Comparison of ENCODE assay signal across 8 mouse cellular contexts in the genomic region with DNA sequence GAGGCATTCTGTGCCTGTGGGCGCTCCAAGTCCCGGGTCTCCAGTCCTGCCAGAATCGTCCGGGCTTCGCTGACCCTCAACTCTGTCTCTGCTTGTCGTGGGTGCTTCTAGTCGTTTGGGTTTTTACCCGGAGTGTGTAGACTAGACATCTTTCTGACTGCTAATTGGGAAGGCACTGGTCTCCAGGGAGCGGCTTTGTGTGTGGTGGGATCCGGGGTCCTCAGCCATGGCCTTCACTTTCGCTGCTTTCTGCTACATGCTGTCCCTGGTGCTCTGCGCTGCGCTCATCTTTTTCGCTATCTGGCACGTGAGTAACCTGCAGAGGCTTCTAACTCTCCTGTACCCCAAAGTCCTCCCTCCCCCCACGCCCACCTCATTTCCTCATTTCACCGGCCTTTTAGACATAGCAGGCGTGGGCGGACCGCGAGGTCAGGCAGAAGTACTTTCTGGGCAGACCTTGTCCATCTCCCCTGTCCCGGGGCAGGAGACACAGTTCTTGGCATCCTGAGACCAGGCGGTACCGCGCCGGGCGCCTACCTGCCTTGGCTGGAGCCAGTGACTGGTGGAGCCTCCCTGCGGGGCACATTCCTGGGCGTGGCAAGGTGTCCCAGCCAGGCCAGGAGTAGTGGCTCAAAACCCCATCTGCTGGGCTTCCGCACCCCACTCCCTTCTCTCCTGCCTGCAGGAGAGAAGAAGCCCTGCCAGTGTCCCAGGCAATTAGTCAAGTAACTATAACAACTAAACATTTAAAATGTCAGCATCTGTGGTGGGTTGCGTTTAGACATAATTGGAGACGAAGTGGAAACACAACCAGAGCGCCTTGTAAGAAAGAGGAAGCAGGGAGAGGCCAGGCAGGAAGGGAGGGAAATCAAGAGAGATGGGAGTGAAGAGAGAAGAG. TPM values are rescaled to one million over a fixed set of nuclear protein-coding genes. Genes with fewer than 3 reads are reported as not detected.
A peak's percentile ranks its signal among the peaks of the same experiment; 100 is the strongest.
DNase-seq lines count a peak whose midpoint lies in the region; ATAC-seq lines count a peak whose summit lies in the region.

No protein-coding gene starts in this region.

- peak; percentile 36 to 37 for DNase-seq in cerebellum, postnatal 10 days
- DNase-seq in cerebellum, adult 18-20 months: no peak
- DNase-seq in ovary, adult 18-20 months (ENCODE audit: low spot score): peak; percentile 3
- DNase-seq in ovary, postnatal 14 days (ENCODE audit: low spot score): no peak
- no peak for DNase-seq in spleen, postnatal 14 days (ENCODE audit: low spot score in 2 of 2)

- H3K27ac ChIP-seq in lung, embryonic 16.5 days (ENCODE audit: low read length): no peak overlapping the region
- no peak overlapping the region for H3K27ac ChIP-seq in stomach, embryonic 16.5 days (ENCODE audit: low read length)

- peak; percentile 47 to 54; a peak in 3 of 4 replicates for ATAC-seq in hematopoietic stem cell, adult 5-6 weeks (replicated peaks in 1 of 2; ENCODE audit: insufficient read depth in 1 of 2, low FRiP score in 2 of 2, low TSS enrichment in 1 of 2, low read depth in 1 of 2, poor library complexity in 2 of 2, severe bottlenecking in 2 of 2)
- ATAC-seq in lung, embryonic 16.5 days (ENCODE audit: low read depth): peak; percentile 60
- no peak for ATAC-seq in stomach, embryonic 16.5 days (ENCODE audit: insufficient read depth, low FRiP score)

- H3K27me3 ChIP-seq in lung, embryonic 16.5 days (ENCODE audit: control insufficient read depth, insufficient read depth, low read depth, low read length): peaks cover 39% of the 10 kb centered on the region
- H3K27me3 ChIP-seq in stomach, embryonic 16.5 days (ENCODE audit: control insufficient read depth, insufficient read depth, low read length): peaks cover 27% of the 10 kb centered on the region

- H3K9ac ChIP-seq in lung, embryonic 16.5 days (ENCODE audit: low read length): peak overlapping the region; percentile 69
- H3K9ac ChIP-seq in stomach, embryonic 16.5 days (ENCODE audit: low read length): peak overlapping the region; percentile 71; the same call in 1 of the 2 replicates

- peak overlapping the region; percentile 100 for H3K4me2 ChIP-seq in lung, embryonic 16.5 days (ENCODE audit: low read depth, low read length)
- peak overlapping the region; percentile 99 for H3K4me2 ChIP-seq in stomach, embryonic 16.5 days (ENCODE audit: low read depth, low read length)

- H3K9me3 ChIP-seq in lung, embryonic 16.5 days (ENCODE audit: control insufficient read depth, low read length): no peaks in the 10 kb centered on the region
- H3K9me3 ChIP-seq in stomach, embryonic 16.5 days (replicated peaks; ENCODE audit: control insufficient read depth, low read length): no peaks in the 10 kb centered on the region

- H3K4me3 ChIP-seq in lung, embryonic 16.5 days (ENCODE audit: low read length): peak overlapping the region; percentile 62
- peak overlapping the region; percentile 56 for H3K4me3 ChIP-seq in stomach, embryonic 16.5 days (replicated peaks; ENCODE audit: low read length)

- H3K4me1 ChIP-seq in lung, embryonic 16.5 days (replicated peaks; ENCODE audit: control insufficient read depth, insufficient read depth, low read length): peaks cover 8% of the 10 kb centered on the region
- H3K4me1 ChIP-seq in stomach, embryonic 16.5 days (ENCODE audit: control insufficient read depth, insufficient read depth, low read length): peaks cover 15% of the 10 kb centered on the region; the same call in 1 of the 2 replicates

- 2% methylated on average over 33 of the region's 33 CpGs for WGBS in lung, embryonic 16.5 days
- WGBS in stomach, embryonic 16.5 days: 2% methylated on average over 33 of the region's 33 CpGs

- no peaks in the 10 kb centered on the region for H3K36me3 ChIP-seq in lung, embryonic 16.5 days (ENCODE audit: control insufficient read depth, insufficient read depth, low read length)
- no peaks in the 10 kb centered on the region for H3K36me3 ChIP-seq in stomach, embryonic 16.5 days (ENCODE audit: control insufficient read depth, insufficient read depth, low read length)

RNA-seq across cellular contexts. Expression of a gene that starts 1.0 kb away (rescaled TPM):
- not detected in 2 replicates for total RNA-seq in hematopoietic stem cell, adult 5-6 weeks (2017)
- polyA plus RNA-seq in lung, embryonic 16.5 days (2015; fragmentation: Nextera tagmentation; extraction: Ambion mirVana): 0.08 TPM in 1 of 2 replicates, not detected in the other
- 0.17 and 0.44 TPM in 2 replicates for polyA plus RNA-seq in stomach, embryonic 16.5 days (2015; fragmentation: Nextera tagmentation; extraction: Ambion mirVana)

Comparison
In these comparisons a context has a peak if more than half of its experiments do, and no peak if none do; other contexts are left out.
1. DNase-seq: peak in cerebellum, postnatal 10 days (2 of 2) and ovary, adult 18-20 months (single experiment); none in cerebellum, adult 18-20 months (0 of 2), ovary, postnatal 14 days (single experiment) and spleen, postnatal 14 days (0 of 2).